ENCODE assay signal across 10 mouse cellular contexts in the genomic region with DNA sequence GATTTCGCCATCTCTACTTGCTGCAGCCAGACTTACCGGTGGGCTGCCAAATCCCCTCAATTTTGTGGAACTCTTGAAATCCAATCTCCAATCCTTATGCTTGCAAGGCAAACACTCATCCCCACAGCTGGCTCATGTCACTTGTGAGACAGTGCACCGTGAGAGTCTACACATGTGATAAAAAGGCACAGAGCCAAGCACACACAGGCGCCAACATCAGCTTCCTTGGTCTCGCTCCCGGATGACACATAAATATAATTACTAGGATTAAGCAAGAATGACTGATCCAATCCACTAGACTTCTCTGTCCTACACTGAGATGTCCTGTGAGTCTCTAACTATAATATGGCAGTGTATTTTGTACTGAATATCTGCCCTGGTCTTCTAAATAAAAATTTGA. TPM values are rescaled to one million over a fixed set of nuclear protein-coding genes. Genes with fewer than 3 reads are reported as not detected.
DNase-seq lines count a peak whose midpoint lies in the region; ATAC-seq and TF ChIP-seq lines count a peak whose summit lies in the region.
"Had no signal": no experiment of that assay in that cellular context is flagged by ENCODE, and none has a peak within 500 bp of the region (broad histone marks: within the 10 kb centered on the region; RNA-seq: fewer than 3 reads in every experiment).

No protein-coding gene starts in this region.

- 0 out of 2 replicates have a peak, but pooled peaks cover 2% of the 10 kb centered on the region for H3K4me1 ChIP-seq in kidney, adult 2 months (ENCODE audit: control insufficient read depth, insufficient read depth, low read length)
- peaks cover 23% of the 10 kb centered on the region for H3K4me1 ChIP-seq in olfactory bulb, adult 2 months (ENCODE audit: control insufficient read depth, insufficient read depth, low read length)

- H3K36me3 ChIP-seq in kidney, adult 2 months (ENCODE audit: control insufficient read depth, insufficient read depth, low read length) = no peaks in the 10 kb centered on the region
- H3K36me3 ChIP-seq: hindbrain, embryonic 15.5 days had no signal

- no peaks in the 10 kb centered on the region for H3K27me3 ChIP-seq in kidney, adult 2 months (replicated peaks; ENCODE audit: control insufficient read depth, insufficient read depth, low read length)
- H3K27me3 ChIP-seq: hindbrain, embryonic 15.5 days had no signal

- 0 out of 2 replicates have a peak overlapping the region, but pooled peaks have one; percentile 14 for H3K27ac ChIP-seq in kidney, adult 2 months (ENCODE audit: insufficient read depth, low read depth, low read length)
- peak overlapping the region; percentile 41; the same call in 1 of the 2 replicates for H3K27ac ChIP-seq in olfactory bulb, adult 2 months (ENCODE audit: insufficient read depth, low read depth, low read length)
- H3K27ac ChIP-seq: hindbrain, embryonic 15.5 days had no signal

- 47% methylated on average over 6 of the region's 6 CpGs for WGBS in kidney, adult 2 months
- WGBS in olfactory bulb, adult 2 months = 39% methylated on average over 6 of the region's 6 CpGs

- ATAC-seq in inflammation-experienced regulatory T-cells, adult 6 months = no peak

- no peak for TF ChIP-seq POLR2A in kidney, adult 2 months (IDR thresholded peaks at IDR 0.05; ENCODE audit: low read depth, low read length)
- TF ChIP-seq POLR2A in olfactory bulb, adult 2 months (IDR thresholded peaks at IDR 0.05; ENCODE audit: insufficient read depth, low read depth, low read length) = no peak

- H3K4me3 ChIP-seq in kidney, adult 2 months (ENCODE audit: insufficient read depth, low read depth, low read length) = no peak overlapping the region
- H3K4me3 ChIP-seq in olfactory bulb, adult 2 months (ENCODE audit: insufficient read depth, low read depth, low read length) = no peak overlapping the region
- H3K4me3 ChIP-seq: hindbrain, embryonic 15.5 days had no signal

- no peak for TF ChIP-seq CTCF in kidney, adult 2 months (conservative IDR thresholded peaks at IDR 0.05; ENCODE audit: insufficient read depth, insufficient read length, low read depth, low read length)
- no peak for TF ChIP-seq CTCF in olfactory bulb, adult 2 months (IDR thresholded peaks at IDR 0.05; ENCODE audit: insufficient read depth, low read depth, low read length)

- peak; percentile 11 for DNase-seq in cerebellum, adult 8-10 months
- no peak for DNase-seq in cerebellum, adult 9-10 months
- peak; percentile 92 for DNase-seq in fibroblast of lung, adult 2 months (ENCODE audit: low read depth)
- peak; percentile 86 for DNase-seq in kidney, adult 2 months
- DNase-seq in T-cell, adult 2 months (ENCODE audit: low spot score) = no peak
- no peak for DNase-seq in thymus, postnatal 14 days
- DNase-seq: midbrain, embryonic 14.5 days had no signal

RNA-seq across cellular contexts. Expression of a gene that starts 6.5 kb away (rescaled TPM):
- polyA plus RNA-seq in kidney, adult 2 months (2012; rRNA removed) = 14.0 and 18.1 TPM in 2 replicates
- not detected in 2 replicates for polyA plus RNA-seq in olfactory bulb, adult 2 months (2012; ENCODE audit: insufficient read depth, insufficient read length, low replicate concordance, missing spikeins)
- polyA plus RNA-seq in inflammation-experienced regulatory T-cells, adult 6 months (2017; shearing (Covaris generic)) = 1 to 10 TPM in 1 of 3 experiments, under 1 TPM in 2; 0.62 to 1.1 (median 0.78) TPM

RNA-seq across cellular contexts. Expression of a gene that starts 14.1 kb away (rescaled TPM):
- 18.0 and 21.0 TPM in 2 replicates for polyA plus RNA-seq in kidney, adult 2 months (2012; rRNA removed)
- not detected in 2 replicates for polyA plus RNA-seq in olfactory bulb, adult 2 months (2012; ENCODE audit: insufficient read depth, insufficient read length, low replicate concordance, missing spikeins)
- 10 to 100 TPM; 20.6 to 26.2 (median 23.7) TPM for polyA plus RNA-seq in inflammation-experienced regulatory T-cells, adult 6 months (2017; shearing (Covaris generic))

RNA-seq across cellular contexts. Expression of a gene that starts 16.0 kb away (rescaled TPM):
- not detected in 2 replicates for polyA plus RNA-seq in kidney, adult 2 months (2012; rRNA removed)
- polyA plus RNA-seq in olfactory bulb, adult 2 months (2012; ENCODE audit: insufficient read depth, insufficient read length, low replicate concordance, missing spikeins) = not detected in 2 replicates
- not detected for polyA plus RNA-seq in inflammation-experienced regulatory T-cells, adult 6 months (2017; shearing (Covaris generic))
- polyA plus RNA-seq: midbrain, embryonic 14.5 days had no signal

RNA-seq across cellular contexts. Expression of a gene that starts 23.9 kb away (rescaled TPM):
- polyA plus RNA-seq in kidney, adult 2 months (2012; rRNA removed) = 0.34 and 0.42 TPM in 2 replicates
- not detected in 2 replicates for polyA plus RNA-seq in olfactory bulb, adult 2 months (2012; ENCODE audit: insufficient read depth, insufficient read length, low replicate concordance, missing spikeins)
- polyA plus RNA-seq in inflammation-experienced regulatory T-cells, adult 6 months (2017; shearing (Covaris generic)) = not detected

RNA-seq across cellular contexts. Expression of a gene that starts 30.9 kb away (rescaled TPM):
- polyA plus RNA-seq in kidney, adult 2 months (2012; rRNA removed) = 0.04 and 0.05 TPM in 2 replicates
- polyA plus RNA-seq in olfactory bulb, adult 2 months (2012; ENCODE audit: insufficient read depth, insufficient read length, low replicate concordance, missing spikeins) = not detected in 2 replicates
- not detected for polyA plus RNA-seq in inflammation-experienced regulatory T-cells, adult 6 months (2017; shearing (Covaris generic))

Comparison
In these comparisons a context has a peak if more than half of its experiments do, and no peak if none do; other contexts are left out.
1. DNase-seq: peak in cerebellum, adult 8-10 months (single experiment), fibroblast of lung, adult 2 months (single experiment) and kidney, adult 2 months (single experiment); none in cerebellum, adult 9-10 months (single experiment), T-cell, adult 2 months (single experiment) and thymus, postnatal 14 days (single experiment).
2. RNA of a gene that starts 14.1 kb away (polyA plus RNA-seq): 20.6 to 26.2 TPM in inflammation-experienced regulatory T-cells, adult 6 months and 18.0 to 21.0 TPM in kidney, adult 2 months; not detected in olfactory bulb, adult 2 months; every median in the first group is over 10 times any median in the second.